Mouse (Mus musculus) stomach, embryonic 16.5 days (tissue): Measurements from ENCODE around the gene Ppih. TPM values are rescaled to one million over a fixed set of nuclear protein-coding genes. Genes with fewer than 3 reads are reported as not detected.

ENCODE experiments used
- ATAC-seq: fragments of 200-750 bp; cut with Nextera tagmentation; 2 replicates; pipeline ENCODE4 v1.8.0; 2017; ENCODE audit warnings: moderate number of reproducible peaks, moderate TSS enrichment; ENCODE audit not compliant: insufficient read depth, low FRiP score
- H3K27ac ChIP-seq: fragments of 300-500 bp; sonication (generic); 2 replicates; pipeline ENCODE4 v1.5.1; 2014; ENCODE audit warnings: low read length
- H3K27me3 ChIP-seq: fragments of 300-500 bp; sonication (generic); 2 replicates; pipeline ENCODE4 v1.6.1; 2014; ENCODE audit warnings: low read length, control low read depth, mixed read lengths; ENCODE audit not compliant: control insufficient read depth, insufficient read depth
- H3K36me3 ChIP-seq: fragments of 300-500 bp; sonication (generic); 2 replicates; pipeline ENCODE4 v1.6.1; 2014; ENCODE audit warnings: low read length; ENCODE audit not compliant: control insufficient read depth, insufficient read depth
- H3K4me1 ChIP-seq: fragments of 300-500 bp; sonication (generic); 2 replicates; pipeline ENCODE4 v1.6.1; 2014; ENCODE audit warnings: low read length, control low read depth, mixed read lengths; ENCODE audit not compliant: control insufficient read depth, insufficient read depth
- H3K4me2 ChIP-seq: fragments of 300-500 bp; sonication (generic); 2 replicates; pipeline ENCODE4 v1.6.1; 2014; ENCODE audit warnings: low read depth, low read length, mixed read lengths
- H3K4me3 ChIP-seq: fragments of 300-500 bp; sonication (generic); replicated peaks from 2 replicates; pipeline ENCODE4 v1.5.1; 2014; ENCODE audit warnings: mild to moderate bottlenecking, low read length
- H3K9ac ChIP-seq: fragments of 300-500 bp; sonication (generic); 2 replicates; pipeline ENCODE4 v1.6.1; 2014; ENCODE audit warnings: low read length
- H3K9me3 ChIP-seq: fragments of 300-500 bp; sonication (generic); replicated peaks from 2 replicates; pipeline ENCODE4 v1.6.1; 2016; ENCODE audit warnings: low read length, control low read depth; ENCODE audit not compliant: control insufficient read depth
- WGBS: fragments of 180-500 bp; shearing (Covaris S2); extraction: QIAGEN DNeasy Blood & Tissue Kit; methylation state at CpG from one replicate; pipeline ENCODE4 v1.1.7; 2014; 5-methylcytosine and 5-hydroxymethylcytosine counted together
- polyA plus RNA-seq: library from polyadenylated mRNA; unstranded; fragments of >200 nt; fragmentation: Nextera tagmentation; extraction: Ambion mirVana; gene quantifications from 2 replicates; pipeline ENCODE4 v1.2.1, GENCODE M21; 2015

Ppih gene
- polyA plus RNA-seq, 1 experiment from 2014 or later: 70.6 TPM

DNA sequence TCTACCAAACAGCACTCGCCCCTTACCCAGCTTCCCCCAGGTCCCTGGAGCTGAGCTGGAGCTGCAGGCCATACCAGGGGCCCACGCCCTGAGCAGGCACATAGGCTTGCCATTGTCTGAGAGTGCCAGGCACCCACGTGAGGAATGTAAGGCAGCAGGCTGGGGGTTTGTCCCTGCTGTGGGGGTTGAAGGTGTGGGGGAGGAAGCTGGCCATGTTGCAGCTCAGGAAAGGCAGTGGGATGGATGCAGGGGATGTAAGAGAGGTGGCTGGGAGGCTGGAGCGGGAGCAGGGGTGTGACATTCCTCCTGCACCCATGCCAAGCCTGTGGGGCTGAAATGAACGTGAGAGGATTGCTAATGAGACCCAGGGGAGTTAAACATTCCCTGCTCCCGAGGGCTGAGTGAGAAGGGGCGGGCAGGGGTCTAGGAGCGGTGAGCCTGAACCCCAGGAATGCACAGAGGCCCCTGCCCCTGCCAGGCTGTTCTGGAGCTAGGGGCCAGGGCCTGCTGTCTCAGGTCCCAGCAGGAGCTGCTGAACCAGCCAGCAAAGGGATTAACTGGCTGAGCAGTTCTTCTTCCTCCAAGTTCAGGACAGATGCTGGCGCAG, 66.2 kb downstream of the Ppih start:
- peak; percentile 28; the same call in 1 of the 2 replicates for ATAC-seq
- H3K27me3 ChIP-seq: no peaks in the 10 kb centered on the region
- no peak overlapping the region for H3K4me3 ChIP-seq
- H3K9me3 ChIP-seq: no peaks in the 10 kb centered on the region
- peak overlapping the region; percentile 26; the same call in 1 of the 2 replicates for H3K9ac ChIP-seq
- H3K27ac ChIP-seq: no peak overlapping the region
- peaks cover 8% of the 10 kb centered on the region; the same call in 1 of the 2 replicates for H3K4me1 ChIP-seq
- 50% methylated on average over 9 of the region's 9 CpGs for WGBS
- no peak overlapping the region for H3K4me2 ChIP-seq
- H3K36me3 ChIP-seq: no peaks in the 10 kb centered on the region

DNA sequence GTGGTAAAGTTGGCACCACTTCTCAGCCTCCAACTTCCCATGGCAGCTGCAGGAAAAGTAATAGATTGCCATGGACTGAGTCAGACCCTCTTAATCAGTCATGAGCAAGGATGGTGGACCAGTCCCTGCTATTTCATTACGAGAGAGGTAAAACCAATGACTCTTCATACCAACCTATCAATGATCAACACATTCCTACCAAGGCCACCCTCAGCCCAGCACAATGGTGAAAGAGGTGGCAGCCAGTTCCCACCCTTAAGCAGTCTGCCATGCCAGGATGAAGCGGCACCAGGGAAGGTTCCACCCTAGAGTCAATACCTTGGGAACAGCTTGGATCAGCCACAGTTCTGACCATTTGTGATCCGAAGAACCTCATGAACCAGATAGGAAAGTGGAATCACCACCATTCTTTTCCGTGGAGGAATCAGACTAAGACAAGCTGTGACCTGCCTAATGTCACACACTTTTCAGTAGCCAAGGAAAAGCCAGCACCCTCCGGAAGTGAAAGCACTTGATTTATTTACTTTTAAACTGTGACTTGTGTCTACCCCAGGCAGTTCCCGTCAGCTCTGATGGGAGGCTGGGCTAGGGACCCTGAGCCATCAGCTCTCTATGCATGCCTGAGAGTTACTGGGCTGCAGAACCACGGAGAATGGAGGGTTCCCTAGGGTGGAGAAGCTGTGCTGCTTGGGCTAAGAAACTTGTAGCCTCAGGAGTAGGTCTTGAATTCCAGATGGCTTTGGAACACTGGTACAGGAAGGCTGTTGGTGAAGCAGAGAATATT, 68.1 kb downstream of the Ppih start:
- Histone ChIP-seq H3K4me2 (no peak overlapping the region), H3K4me3 (no peak overlapping the region), H3K9ac (no peak overlapping the region), H3K27me3 (no peaks in the 10 kb centered on the region), H3K36me3 (no peaks in the 10 kb centered on the region), H3K27ac (no peak overlapping the region), H3K4me1 (peaks cover 14% of the 10 kb centered on the region), H3K9me3 (no peaks in the 10 kb centered on the region)
- WGBS: 43% methylated on average over 7 of the region's 7 CpGs
- ATAC-seq: no peak

Other genes starting within 250 kb of the Ppih start
- 142 and 155 TPM in 2 replicates for gene Slc2a1, start 211.8 kb downstream of the Ppih start, polyA plus RNA-seq
- 4.9 and 5.5 TPM in 2 replicates for gene Zfp691, start 146.4 kb downstream of the Ppih start, polyA plus RNA-seq
- 13.3 and 17.0 TPM in 2 replicates for gene Ermap, start 130.5 kb downstream of the Ppih start, polyA plus RNA-seq
- gene Svbp, start 125.2 kb downstream of the Ppih start, polyA plus RNA-seq: 109 and 128 TPM in 2 replicates
- 0.10 TPM in 1 of 2 replicates, not detected in the other for gene Tmem269, start 102.3 kb downstream of the Ppih start, polyA plus RNA-seq
- gene AU022252, start 87.8 kb downstream of the Ppih start, polyA plus RNA-seq: 25.4 and 25.7 TPM in 2 replicates
- gene P3h1, start 87.6 kb downstream of the Ppih start, polyA plus RNA-seq: 31.3 and 34.0 TPM in 2 replicates
- 0.10 and 0.27 TPM in 2 replicates for gene Cldn19, start 65.1 kb downstream of the Ppih start, polyA plus RNA-seq
- gene Ybx1, start 25.9 kb downstream of the Ppih start, polyA plus RNA-seq: 279 and 346 TPM in 2 replicates
- gene Ccdc30, start 95.0 kb upstream of the Ppih start, polyA plus RNA-seq: 4.7 and 6.7 TPM in 2 replicates
- 32.5 and 34.6 TPM in 2 replicates for gene Ppcs, start 101.9 kb upstream of the Ppih start, polyA plus RNA-seq
- 0.21 and 0.70 TPM in 2 replicates for gene Zmynd12, start 102.3 kb upstream of the Ppih start, polyA plus RNA-seq
- 0.67 and 0.77 TPM in 2 replicates for gene Rimkla, start 172.1 kb upstream of the Ppih start, polyA plus RNA-seq
- gene Foxj3, start 216.5 kb upstream of the Ppih start, polyA plus RNA-seq: 18.1 and 18.9 TPM in 2 replicates
- 2.8 and 3.2 TPM in 2 replicates for gene Frg2f1, start 219.0 kb upstream of the Ppih start, polyA plus RNA-seq